Mouse (Mus musculus) heart, adult 2 months (tissue): ENCODE data around the gene Gm20708. TPM values are rescaled to one million over a fixed set of nuclear protein-coding genes. Genes with fewer than 3 reads are reported as not detected.

Experiments
- DNase-seq, 2 experiments: peaks; one replicate each; pipeline ENCODE4 v3.0.0; 2021
- H3K27ac ChIP-seq: fragments of 200-600 bp; 2 replicates; pipeline ENCODE4 v1.8.1; 2022
- H3K27me3 ChIP-seq: fragments of 200-500 bp; 2 replicates; pipeline ENCODE4 v1.6.1; 2012; ENCODE audit warnings: mild to moderate bottlenecking, low read length, inconsistent platforms, mixed read lengths; ENCODE audit not compliant: control insufficient read depth, insufficient read depth
- H3K36me3 ChIP-seq: fragments of 200-500 bp; 2 replicates; pipeline ENCODE4 v1.6.1; 2012; ENCODE audit warnings: low read length, inconsistent platforms; ENCODE audit not compliant: control insufficient read depth, insufficient read depth
- H3K4me1 ChIP-seq: fragments of 200-500 bp; 2 replicates; pipeline ENCODE4 v1.6.1; 2011; ENCODE audit warnings: low read length; ENCODE audit not compliant: control insufficient read depth, insufficient read depth
- H3K4me3 ChIP-seq: fragments of 200-600 bp; 2 replicates; pipeline ENCODE4 v1.8.1; 2022
- H3K79me2 ChIP-seq: fragments of 200-500 bp; replicated peaks from 2 replicates; pipeline ENCODE4 v1.6.1; 2012; ENCODE audit warnings: mild to moderate bottlenecking, inconsistent platforms, low read length, moderate library complexity, mixed read lengths; ENCODE audit not compliant: control insufficient read depth, insufficient read depth
- H3K9ac ChIP-seq: fragments of 200-500 bp; 2 replicates; pipeline ENCODE4 v1.6.1; 2012; ENCODE audit warnings: low read depth, mild to moderate bottlenecking, control low read depth, inconsistent platforms, low read length, mixed read lengths
- CTCF ChIP-seq: fragments of 200-600 bp; IDR thresholded peaks from 2 replicates; pipeline ENCODE4 v1.8.1; 2022; ENCODE audit warnings: antibody characterized with exemption, mild to moderate bottlenecking, moderate library complexity
- EP300 ChIP-seq: fragments of 200-500 bp; IDR thresholded peaks from 2 replicates; pipeline ENCODE4 v1.6.1; 2011; ENCODE audit warnings: low read depth, low read length, control low read depth; ENCODE audit not compliant: insufficient read depth
- POLR2A ChIP-seq: fragments of 200-500 bp; IDR thresholded peaks from 2 replicates; pipeline ENCODE4 v1.6.1; 2011; ENCODE audit warnings: mild to moderate bottlenecking, low read depth, low read length, control low read depth; ENCODE audit not compliant: insufficient read depth
- WGBS: fragments of 180-500 bp; shearing (Covaris S2); methylation state at CpG from one replicate; pipeline ENCODE4 v1.1.7; 2018; 5-methylcytosine and 5-hydroxymethylcytosine counted together
- intact Hi-C: fragments of 180-260 bp; cut with DNase I; formaldehyde crosslinking; loops from one replicate; pipeline ENCODE4 v1.15.1; 2025
- polyA plus RNA-seq: library from polyadenylated mRNA; depleted of rRNA; stranded (reverse); fragments of >200 nt; gene quantifications from 2 replicates; pipeline ENCODE4 v1.2.3, GENCODE M21; 2012
- total RNA-seq, 2 experiments: library from RNA; stranded (reverse); gene quantifications; 2 replicates each; pipeline ENCODE4 v1.2.3; 2021

The Gm20708 gene
- total and polyA plus RNA-seq, 3 experiments = 0.44 to 0.57 (median 0.48) TPM

DNA sequence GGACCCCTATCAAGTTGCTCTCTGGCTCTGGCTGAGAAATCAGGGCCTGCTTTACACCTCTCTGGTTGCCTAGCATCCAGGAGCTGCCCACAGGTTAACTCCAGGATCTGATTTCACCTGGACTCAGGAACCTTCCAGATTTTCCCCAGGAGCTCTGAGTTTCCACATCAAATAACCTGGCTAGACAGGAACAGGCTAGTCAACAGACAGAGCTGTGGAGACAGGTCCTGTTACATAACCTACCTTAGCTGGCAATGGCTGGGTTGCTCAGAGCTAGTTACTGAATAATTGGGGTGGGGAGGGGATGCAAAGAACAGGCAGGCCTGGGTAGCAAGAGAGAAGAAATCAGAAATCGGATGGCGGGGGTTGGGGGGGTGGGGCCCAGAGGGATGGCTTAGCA lies 35.5 kb downstream of the Gm20708 start:
- 80% methylated on average over 2 of the region's 2 CpGs for WGBS
- no peaks in the 10 kb centered on the region for H3K36me3 ChIP-seq
- H3K4me1 ChIP-seq = peaks cover 2% of the 10 kb centered on the region
- no peak overlapping the region for H3K9ac ChIP-seq
- DNase-seq = no peak
- no peak overlapping the region for H3K4me3 ChIP-seq
- intact Hi-C loops = no loop called here
- no peaks in the 10 kb centered on the region for H3K79me2 ChIP-seq
- no peak overlapping the region for H3K27ac ChIP-seq
- TF ChIP-seq CTCF (no peak), EP300 (no peak), POLR2A (no peak)
- no peaks in the 10 kb centered on the region for H3K27me3 ChIP-seq

GRCm38 (mm10) chr11:117845651-117846050 lies 36.2 kb downstream of the Gm20708 start:
- no peak overlapping the region for H3K27ac ChIP-seq
- H3K36me3 ChIP-seq = no peaks in the 10 kb centered on the region
- H3K4me1 ChIP-seq = peaks cover 2% of the 10 kb centered on the region
- intact Hi-C loops = no loop called here
- WGBS = 81% methylated on average over 2 of the region's 2 CpGs
- DNase-seq = no peak
- no peaks in the 10 kb centered on the region for H3K27me3 ChIP-seq
- no peaks in the 10 kb centered on the region for H3K79me2 ChIP-seq
- TF ChIP-seq CTCF (no peak), EP300 (no peak), POLR2A (no peak)
- H3K9ac ChIP-seq = no peak overlapping the region
- no peak overlapping the region for H3K4me3 ChIP-seq

- Histone ChIP-seq H3K9ac (no peak overlapping the region), H3K27me3 (no peaks in the 10 kb centered on the region), H3K27ac (no peak overlapping the region), H3K79me2 (no peaks in the 10 kb centered on the region), H3K4me1 (peaks cover 2% of the 10 kb centered on the region), H3K4me3 (no peak overlapping the region), H3K36me3 (no peaks in the 10 kb centered on the region)
- TF ChIP-seq EP300 (no peak), CTCF (peak; percentile 64)
- intact Hi-C loops = no loop called here
- 51% methylated on average over 5 of the region's 5 CpGs for WGBS
- DNase-seq = no peak
Measured at GRCm38 (mm10) chr11:117846640-117847039, 37.2 kb downstream of the Gm20708 start.

- intact Hi-C loops = no loop called here
- Histone ChIP-seq H3K27me3 (no peaks in the 10 kb centered on the region), H3K4me1 (peaks cover 2% of the 10 kb centered on the region), H3K36me3 (no peaks in the 10 kb centered on the region), H3K9ac (no peak overlapping the region), H3K79me2 (no peaks in the 10 kb centered on the region), H3K4me3 (no peak overlapping the region; the same call in 1 of the 2 replicates), H3K27ac (peak overlapping the region; percentile 87)
- no peak for DNase-seq
- no peak for TF ChIP-seq POLR2A
- TF ChIP-seq CTCF = no peak
- no peak for TF ChIP-seq EP300
- WGBS = 66% methylated on average over 7 of the region's 7 CpGs
Measured at GRCm38 (mm10) chr11:117847593-117848215, 38.2 kb downstream of the Gm20708 start.

DNA sequence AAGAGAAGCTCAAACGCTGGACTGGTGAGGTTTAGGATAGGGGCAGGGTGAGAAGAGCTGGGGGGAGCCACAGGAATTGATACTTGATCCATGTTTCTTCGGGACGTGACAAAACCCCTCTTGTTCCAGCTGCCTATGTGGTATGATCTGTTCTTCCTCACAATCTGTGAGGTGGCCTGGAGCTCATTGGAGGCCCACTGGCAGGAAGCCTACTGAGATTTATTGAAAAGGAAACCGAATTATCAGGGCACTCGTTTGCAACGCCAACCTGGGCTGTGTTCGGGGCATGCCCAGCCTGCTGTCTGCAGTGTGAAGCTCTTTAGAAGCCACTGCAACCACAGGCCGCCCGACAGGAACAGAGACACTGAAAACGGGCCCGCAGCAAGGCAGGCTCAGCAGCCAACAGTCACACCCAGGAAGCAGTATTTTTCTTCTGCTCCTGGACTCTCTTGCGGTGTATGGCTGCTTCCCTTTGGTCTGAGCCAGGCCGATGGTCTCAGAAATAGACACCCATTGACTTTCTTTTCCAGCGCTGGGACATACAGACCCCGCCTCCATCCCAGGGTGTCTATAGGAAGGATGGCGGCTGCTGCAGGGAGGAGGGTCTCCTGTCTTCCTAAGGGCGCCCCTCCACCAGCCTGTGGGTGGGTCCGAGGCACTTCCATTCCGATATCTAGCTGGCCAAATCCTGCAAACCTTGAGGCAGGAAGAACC lies 39.0 kb downstream of the Gm20708 start:
- H3K9ac ChIP-seq = peak overlapping the region; percentile 77
- no peaks in the 10 kb centered on the region for H3K79me2 ChIP-seq
- peak overlapping the region; percentile 56 for H3K4me3 ChIP-seq
- H3K27me3 ChIP-seq = no peaks in the 10 kb centered on the region
- no peaks in the 10 kb centered on the region for H3K36me3 ChIP-seq
- intact Hi-C loops = no loop called here
- peaks cover 2% of the 10 kb centered on the region for H3K4me1 ChIP-seq
- DNase-seq = peak; percentile 48 to 65
- peak overlapping the region; percentile 87 for H3K27ac ChIP-seq
- TF ChIP-seq CTCF = no peak
- TF ChIP-seq EP300 = no peak
- TF ChIP-seq POLR2A = no peak
- WGBS = 4% methylated on average over 19 of the region's 19 CpGs

DNA sequence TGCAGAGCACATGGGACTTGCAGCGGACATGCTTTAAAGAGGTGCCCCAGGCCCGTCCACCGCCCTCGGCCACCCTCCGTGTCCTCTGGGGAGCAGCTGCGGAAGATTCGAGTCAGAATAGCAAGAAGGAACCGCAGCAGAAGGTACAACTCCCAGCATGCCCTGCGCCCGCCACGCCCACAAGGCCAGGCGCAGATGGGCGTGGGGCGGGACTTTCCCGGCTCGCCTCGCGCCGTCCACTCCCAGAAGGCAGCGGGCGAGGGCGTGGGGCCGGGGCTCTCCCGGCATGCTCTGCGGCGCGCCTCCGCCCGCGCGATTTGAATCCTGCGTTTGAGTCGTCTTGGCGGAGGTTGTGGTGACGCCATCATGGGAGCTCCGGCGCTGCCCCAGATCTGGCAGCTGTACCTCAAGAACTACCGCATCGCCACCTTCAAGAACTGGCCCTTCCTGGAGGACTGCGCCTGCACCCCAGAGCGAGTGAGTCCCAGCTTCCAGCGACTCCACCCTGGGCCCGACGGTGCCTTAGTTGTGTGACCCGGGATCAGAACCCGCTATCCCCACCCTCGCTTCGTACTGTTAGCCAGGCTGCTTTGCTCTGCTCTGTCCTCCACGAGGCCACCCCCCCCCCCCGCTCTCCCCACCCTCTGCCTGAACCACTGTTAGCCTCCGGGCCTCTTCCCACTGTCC lies 39.7 kb downstream of the Gm20708 start, which contains the start of gene Birc5:
Birc5 (plus strand) TSS at position 267 of the 687 bp plus-strand sequence.
- Histone ChIP-seq H3K4me3 (peak within 1 kb of the TSS; percentile 56), H3K79me2 (no peaks in the 10 kb centered on the region), H3K9ac (peak within 1 kb of the TSS; percentile 77), H3K4me1 (peaks cover 2% of the 10 kb centered on the region), H3K27ac (peak within 1 kb of the TSS; percentile 87), H3K36me3 (no peaks in the 10 kb centered on the region), H3K27me3 (no peaks in the 10 kb centered on the region)
- TF ChIP-seq EP300 (peak; percentile 90; the same call in 1 of the 2 replicates), POLR2A (peak; percentile 95), CTCF (peak; percentile 32; the same call in 1 of the 2 replicates)
- DNase-seq = peak; percentile 97 to 99
- intact Hi-C loops = no loop called here
- under 1% methylated on average over 51 of the region's 51 CpGs for WGBS
